Mouse (Mus musculus) retina, embryonic 14.5 days (tissue): ENCODE data around the gene Disp2.
A peak's percentile ranks its signal among the peaks of the same experiment; 100 is the strongest.

Experiments used
- DNase-seq: peaks from one replicate; pipeline ENCODE4 v3.0.0-alpha.2; 2015; ENCODE audit warnings: low spot score

The Disp2 gene

GRCm38 (mm10) chr2:118779504-118780480 is at the start of gene Disp2:
TSS of gene Disp2 (plus strand) at chr2:118779719.
- peak; percentile 97 for DNase-seq

GRCm38 (mm10) chr2:118729816-118730621 is 49.5 kb upstream of the Disp2 start:
- DNase-seq: no peak

- peak; percentile 32 for DNase-seq
These were observed 49.0 kb upstream of the Disp2 start for GRCm38 (mm10) chr2:118730622-118730915.

GRCm38 (mm10) chr2:118731981-118732380 is 47.5 kb upstream of the Disp2 start:
- DNase-seq: no peak

GRCm38 (mm10) chr2:118733341-118733740 is 46.2 kb upstream of the Disp2 start:
- no peak for DNase-seq

- no peak for DNase-seq
These were observed 39.2 kb upstream of the Disp2 start for GRCm38 (mm10) chr2:118740341-118740740.

DNA sequence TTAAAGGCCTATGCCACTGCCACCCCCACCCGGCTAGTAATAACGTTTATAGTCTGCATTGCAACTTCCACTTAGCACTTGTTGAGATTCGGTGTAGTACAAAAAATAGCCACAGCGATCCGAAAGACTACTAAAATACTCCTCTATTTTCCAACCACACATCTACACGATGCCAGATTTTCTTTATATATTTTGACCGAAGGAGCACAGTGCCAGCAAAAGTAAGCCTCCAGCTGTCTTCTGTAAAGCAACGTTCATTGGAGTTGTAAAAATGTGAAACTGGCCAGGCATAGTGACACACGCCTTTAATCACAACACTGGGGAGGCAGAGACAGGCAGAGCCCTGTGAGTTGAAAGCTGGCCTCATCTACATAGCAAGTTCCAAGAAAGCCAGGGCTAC is 38.3 kb upstream of the Disp2 start:
- no peak for DNase-seq

GRCm38 (mm10) chr2:118743261-118743943 is 36.1 kb upstream of the Disp2 start:
- peak; percentile 83 for DNase-seq

DNA sequence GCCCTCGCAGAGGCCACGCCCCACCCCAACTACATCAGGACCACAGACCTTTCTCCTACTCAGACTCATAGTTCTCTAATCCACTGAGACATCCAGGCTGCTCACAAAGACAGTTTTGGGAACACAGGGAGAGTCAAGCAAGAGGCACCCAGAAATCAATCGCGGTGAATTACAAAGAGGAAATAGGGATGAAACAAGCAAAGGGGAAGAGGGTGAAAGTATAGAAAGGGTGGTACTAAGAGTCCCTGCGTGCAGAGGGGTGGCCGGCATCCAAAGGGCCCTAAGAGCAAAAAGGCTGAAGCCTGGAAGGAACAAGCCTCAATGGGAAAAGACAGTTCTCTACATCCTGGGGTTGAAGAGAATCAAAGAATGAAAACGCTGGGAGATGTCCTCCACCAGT is 34.9 kb upstream of the Disp2 start:
- no peak for DNase-seq

DNA sequence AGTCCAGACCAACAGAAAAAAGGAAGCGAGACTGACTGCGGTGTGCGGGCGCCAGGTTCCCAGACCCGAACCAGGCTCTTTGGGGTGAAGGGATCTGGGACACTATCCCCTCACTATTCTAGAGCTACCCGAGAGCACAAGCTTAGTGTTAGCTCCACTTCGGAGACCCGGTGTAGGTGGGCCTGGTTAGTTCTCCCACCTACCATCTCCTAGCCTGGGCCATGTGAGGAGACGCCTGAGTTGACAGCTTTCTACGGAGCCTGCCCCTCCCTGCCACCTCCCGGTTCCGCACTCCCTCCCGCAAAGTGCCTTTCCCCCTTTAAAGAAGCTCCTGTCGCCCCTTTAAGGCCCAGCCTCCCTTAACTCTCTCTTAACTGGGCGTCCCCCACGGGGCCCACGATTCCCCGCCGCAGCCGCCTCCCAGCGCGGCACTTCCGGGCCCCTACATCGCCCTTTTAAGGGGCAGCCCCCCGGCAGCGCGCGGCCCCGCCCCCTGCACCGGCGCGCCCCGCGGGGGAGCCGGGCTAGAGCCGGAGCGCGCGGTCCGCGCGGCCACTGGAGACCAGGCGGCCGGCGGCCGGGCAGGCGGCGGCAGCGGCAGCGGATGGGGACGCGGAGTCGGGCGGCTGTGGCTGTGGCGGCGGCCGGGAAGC is 34.2 kb upstream of the Disp2 start, which contains the start of gene Inafm2:
Inafm2 (plus strand) TSS at position 527 of the 653 bp plus-strand sequence.
- DNase-seq: peak; percentile 88

- DNase-seq: peak; percentile 57
These were observed 33.3 kb upstream of the Disp2 start for GRCm38 (mm10) chr2:118745915-118746901.

DNA sequence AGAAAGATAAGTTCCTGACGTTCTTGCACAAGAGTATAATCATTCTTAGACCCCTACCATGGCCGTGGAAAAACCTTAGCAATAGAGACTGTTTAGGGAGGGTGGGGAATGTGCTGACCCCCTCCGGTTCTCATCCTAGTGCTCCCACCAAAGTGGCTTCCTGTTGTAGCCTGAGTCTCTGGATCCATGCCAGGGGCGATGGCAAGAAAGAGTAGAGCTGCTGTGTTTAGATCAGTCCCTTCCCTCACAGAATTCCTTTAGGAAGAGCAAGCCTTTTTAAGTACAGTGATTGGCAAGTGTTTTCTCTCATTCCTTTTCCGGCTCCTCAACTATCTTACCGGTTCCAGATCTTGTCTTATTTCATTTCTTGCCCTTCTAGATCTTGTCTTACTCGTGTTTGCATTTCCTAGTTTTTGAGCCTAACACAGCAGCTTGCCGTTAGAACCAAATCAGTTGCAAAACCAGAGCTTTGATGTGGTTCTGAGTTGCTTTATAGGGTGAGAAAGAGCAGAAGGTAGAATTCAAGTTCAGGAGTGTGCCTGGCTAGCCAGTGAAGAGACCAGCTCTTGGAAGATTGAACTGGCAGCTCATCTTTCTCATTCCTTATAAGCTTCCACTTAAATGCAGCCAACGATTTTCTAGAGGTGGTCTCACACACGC is 32.1 kb upstream of the Disp2 start:
- no peak for DNase-seq

GRCm38 (mm10) chr2:118749341-118749884 is 30.1 kb upstream of the Disp2 start:
- no peak for DNase-seq

GRCm38 (mm10) chr2:118750476-118750875 is 29.0 kb upstream of the Disp2 start:
- DNase-seq: no peak

DNA sequence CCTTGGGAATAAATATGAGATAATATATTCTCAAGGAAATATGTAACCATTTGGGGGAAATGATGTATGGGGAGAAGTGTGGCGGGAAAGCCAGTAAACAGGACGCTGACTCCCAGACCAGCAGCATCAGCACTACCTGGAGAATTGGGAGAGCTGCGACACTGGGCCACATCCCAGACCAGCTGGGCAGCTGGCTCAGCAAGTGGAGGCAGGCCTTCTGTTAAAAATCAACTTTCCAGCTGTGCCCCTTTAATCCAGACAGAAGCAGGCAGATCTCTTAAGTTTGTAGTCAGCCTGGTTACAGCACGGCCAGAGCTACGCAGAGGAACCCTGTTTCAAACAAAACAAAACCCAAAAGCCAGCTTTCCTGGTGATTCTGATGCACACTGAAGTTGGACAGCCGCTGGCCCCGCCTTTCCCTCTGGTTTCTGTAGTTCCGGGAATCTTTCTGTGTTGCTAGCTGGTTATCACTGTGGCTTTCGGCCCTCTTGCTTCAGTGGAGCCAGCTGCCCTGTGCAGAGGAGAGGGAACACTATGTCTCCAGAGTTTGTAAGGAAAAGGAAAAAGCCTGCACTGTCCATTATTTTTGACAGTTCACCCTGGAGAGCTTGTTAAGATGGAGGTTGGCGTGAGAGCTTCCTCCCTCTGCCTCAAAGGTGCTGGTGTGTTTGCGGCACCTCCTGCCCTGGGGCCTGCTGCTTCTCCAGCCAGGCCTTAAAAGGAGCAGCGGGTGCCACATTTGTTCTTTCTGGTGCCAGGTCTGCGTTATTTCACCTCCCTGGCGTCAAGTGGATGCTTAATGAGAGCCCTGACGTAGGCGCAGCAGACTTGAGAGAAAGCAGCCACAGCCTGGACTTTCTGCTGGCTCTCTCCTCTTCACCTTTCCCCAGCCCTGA is 27.4 kb upstream of the Disp2 start:
- DNase-seq: no peak

DNA sequence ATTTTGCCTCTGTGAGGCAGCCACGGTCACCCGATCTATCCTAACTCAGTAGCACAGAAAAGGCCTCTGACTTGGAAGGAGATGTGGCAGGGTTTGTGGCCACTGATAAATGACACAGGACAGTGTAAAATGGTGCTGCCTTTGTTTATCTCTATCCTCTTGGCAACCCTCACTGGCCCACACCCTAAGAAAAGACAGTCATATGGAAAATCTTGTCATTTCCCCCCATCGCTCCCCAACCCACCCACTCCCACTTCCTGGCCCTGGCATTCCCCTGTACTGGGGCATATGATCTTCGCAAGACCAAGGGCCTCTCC is 26.8 kb upstream of the Disp2 start:
- no peak for DNase-seq

GRCm38 (mm10) chr2:118754143-118754542 is 25.4 kb upstream of the Disp2 start:
- no peak for DNase-seq

DNA sequence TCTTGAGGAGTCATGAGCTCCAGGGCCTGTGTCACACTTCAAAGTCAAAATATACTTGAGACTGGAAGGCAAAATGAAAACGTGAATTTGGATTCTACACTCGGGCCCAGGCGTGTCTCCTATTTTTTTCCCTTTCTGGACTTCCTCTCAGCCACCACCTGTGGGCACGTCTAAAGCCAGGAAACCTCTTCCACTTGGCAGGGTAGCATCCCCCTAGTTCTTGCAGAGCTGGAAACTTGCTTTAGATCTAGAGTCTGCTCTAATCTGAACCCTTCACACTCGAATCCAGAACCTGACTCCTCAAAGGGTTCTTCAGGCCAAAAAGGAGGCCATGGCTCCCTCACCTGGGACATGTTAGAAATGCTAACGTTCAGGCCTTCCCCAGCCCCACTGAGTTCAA is 24.1 kb upstream of the Disp2 start:
- no peak for DNase-seq

DNA sequence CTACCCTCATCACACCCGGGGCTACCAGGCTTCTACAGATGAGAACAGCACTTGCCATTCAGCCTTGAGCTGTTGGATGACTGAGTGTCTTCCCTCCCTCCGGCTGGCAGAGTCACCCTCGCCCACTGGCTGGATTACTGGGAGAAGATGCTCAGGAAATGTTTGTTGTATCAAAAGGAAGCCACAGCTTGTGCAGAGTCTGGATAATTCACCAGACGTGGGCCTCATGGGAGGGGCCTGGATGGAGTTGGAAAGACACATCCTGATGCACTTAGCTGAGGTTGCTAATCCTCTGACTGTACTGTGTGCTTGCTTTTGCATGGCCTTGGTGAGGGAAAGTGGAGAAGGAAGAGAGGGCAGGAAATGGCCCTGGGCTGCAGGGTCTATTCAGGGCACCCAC is 23.4 kb upstream of the Disp2 start:
- DNase-seq: no peak
